Mouse (Mus musculus) neural tube, embryonic 12.5 days (tissue): ENCODE results near the gene Klhdc3. TPM values are rescaled to one million over a fixed set of nuclear protein-coding genes. Genes with fewer than 3 reads are reported as not detected.
A peak's percentile ranks its signal among the peaks of the same experiment; 100 is the strongest.

Experiments
- ATAC-seq: fragments of 200-750 bp; cut with Nextera tagmentation; 2 replicates; pipeline ENCODE4 v1.8.0; 2017; ENCODE audit warnings: low read depth, mild to moderate bottlenecking, moderate TSS enrichment, moderate library complexity; ENCODE audit not compliant: low FRiP score
- H3K27ac ChIP-seq: fragments of 300-500 bp; sonication (generic); 2 replicates; pipeline ENCODE4 v1.5.1; 2016
- H3K27me3 ChIP-seq: fragments of 300-500 bp; sonication (generic); replicated peaks from 2 replicates; pipeline ENCODE4 v1.6.1; 2016; ENCODE audit warnings: mild to moderate bottlenecking
- H3K36me3 ChIP-seq: fragments of 300-500 bp; sonication (generic); 2 replicates; pipeline ENCODE4 v1.6.1; 2016; ENCODE audit warnings: mild to moderate bottlenecking
- H3K4me1 ChIP-seq: fragments of 300-500 bp; sonication (generic); 2 replicates; pipeline ENCODE4 v1.6.1; 2016
- H3K4me2 ChIP-seq: fragments of 300-500 bp; sonication (generic); replicated peaks from 2 replicates; pipeline ENCODE4 v1.6.1; 2016; ENCODE audit warnings: mild to moderate bottlenecking
- H3K4me3 ChIP-seq: fragments of 300-500 bp; sonication (generic); 2 replicates; pipeline ENCODE4 v1.5.1; 2016
- H3K9ac ChIP-seq: fragments of 300-500 bp; sonication (generic); 2 replicates; pipeline ENCODE4 v1.6.1; 2016; ENCODE audit warnings: mild to moderate bottlenecking
- H3K9me3 ChIP-seq: fragments of 300-500 bp; sonication (generic); 2 replicates; pipeline ENCODE4 v1.6.1; 2016; ENCODE audit warnings: mild to moderate bottlenecking
- WGBS: fragments of 180-500 bp; shearing (Covaris S2); methylation state at CpG from one replicate; pipeline ENCODE4 v1.1.7; 2016; 5-methylcytosine and 5-hydroxymethylcytosine counted together
- polyA plus RNA-seq: library from polyadenylated mRNA; unstranded; fragments of >200 nt; fragmentation: Nextera tagmentation; extraction: Ambion mirVana; gene quantifications from 2 replicates; pipeline ENCODE4 v1.2.1, GENCODE M21; 2016

Gene Klhdc3
- polyA plus RNA-seq, 1 experiment from 2014 or later = 146 TPM

- Histone ChIP-seq H3K4me2 (peak overlapping the region; percentile 88), H3K27me3 (no peaks in the 10 kb centered on the region), H3K9me3 (no peaks in the 10 kb centered on the region), H3K4me3 (peak overlapping the region; percentile 79), H3K9ac (peak overlapping the region; percentile 48), H3K27ac (0 out of 2 replicates have a peak overlapping the region, but pooled peaks have one; percentile 22), H3K36me3 (peaks cover 56% of the 10 kb centered on the region), H3K4me1 (peaks cover 28% of the 10 kb centered on the region)
- ATAC-seq = peak; percentile 66
- 12% methylated on average over 15 of the region's 15 CpGs for WGBS
Observed at GRCm38 (mm10) chr17:46674530-46675283, 6.0 kb downstream of the Klhdc3 start.

DNA sequence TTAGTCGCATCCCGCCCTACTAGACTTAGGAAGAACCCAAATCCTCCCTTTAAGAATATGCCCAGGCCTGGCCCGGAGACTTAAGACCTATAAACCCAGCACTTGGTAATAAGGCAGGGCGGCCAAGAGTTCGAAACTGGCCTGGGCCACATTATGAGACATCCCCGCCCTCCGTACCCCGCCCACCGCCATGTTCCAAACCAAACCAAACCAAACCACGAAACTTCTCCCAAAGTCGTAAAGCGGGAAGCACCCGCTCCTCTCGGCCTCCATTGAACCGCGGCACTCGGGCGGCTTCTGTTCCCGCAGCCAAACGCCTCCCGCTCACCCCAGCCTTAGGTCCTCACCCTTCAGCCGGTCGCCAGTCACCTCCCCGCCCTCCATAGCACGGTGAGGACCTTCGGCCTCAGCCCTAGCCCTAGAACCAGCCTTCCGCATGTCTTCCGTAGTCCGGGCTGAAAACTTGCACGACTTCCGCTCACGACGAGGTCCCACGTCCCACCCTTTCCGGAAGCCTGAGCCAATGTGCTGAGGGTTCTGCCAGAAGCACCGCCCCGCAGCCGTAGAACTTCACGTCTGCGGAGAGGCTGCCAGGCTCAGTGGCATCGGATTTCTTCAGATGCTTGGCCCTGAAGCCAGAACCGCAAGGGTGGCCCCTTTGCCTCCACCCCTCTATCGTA, 6.7 kb downstream of the Klhdc3 start, which contains the start of gene Rrp36:
Gene Rrp36 (minus strand): TSS at position 503 of the 680 bp plus-strand sequence.
- Histone ChIP-seq H3K4me3 (peak within 1 kb of the TSS; percentile 79), H3K27me3 (no peaks in the 10 kb centered on the region), H3K36me3 (peaks cover 63% of the 10 kb centered on the region), H3K4me1 (peaks cover 21% of the 10 kb centered on the region), H3K27ac (0 out of 2 replicates have a peak within 1 kb of the TSS, but pooled peaks have one; percentile 27), H3K9me3 (no peaks in the 10 kb centered on the region), H3K9ac (peak within 1 kb of the TSS; percentile 68), H3K4me2 (peak within 1 kb of the TSS; percentile 88)
- peak; percentile 87 for ATAC-seq
- 1% methylated on average over 43 of the region's 43 CpGs for WGBS

- no peak overlapping the region for H3K4me2 ChIP-seq
- WGBS = 96% methylated on average over 10 of the region's 10 CpGs
- no peak overlapping the region for H3K4me3 ChIP-seq
- H3K27me3 ChIP-seq = no peaks in the 10 kb centered on the region
- no peak for ATAC-seq
- H3K27ac ChIP-seq = no peak overlapping the region
- H3K36me3 ChIP-seq = peaks cover 57% of the 10 kb centered on the region
- H3K4me1 ChIP-seq = peaks cover 17% of the 10 kb centered on the region
- no peaks in the 10 kb centered on the region for H3K9me3 ChIP-seq
- H3K9ac ChIP-seq = no peak overlapping the region
Observed at GRCm38 (mm10) chr17:46669911-46670310, 10.8 kb downstream of the Klhdc3 start.

DNA sequence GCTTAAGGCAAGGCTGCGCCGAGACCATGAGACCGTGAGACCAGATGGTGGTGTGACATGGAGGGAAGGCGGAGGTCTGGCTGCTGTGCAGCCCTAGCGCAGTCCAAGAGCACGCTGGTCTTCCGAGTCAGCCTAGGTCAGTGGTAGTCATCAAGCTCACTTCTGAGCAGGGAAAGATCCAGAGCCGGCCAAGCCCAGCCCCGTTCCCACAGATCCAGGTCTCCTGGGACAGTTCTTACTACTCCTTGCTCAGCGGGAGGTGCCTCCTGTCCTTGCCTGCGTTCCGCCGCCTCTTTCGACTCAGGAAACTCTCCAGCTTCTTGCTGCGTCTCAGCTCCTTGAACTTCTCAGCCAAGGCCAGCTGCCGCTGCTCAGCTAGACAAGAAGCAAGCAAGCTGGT, 13.0 kb downstream of the Klhdc3 start:
- WGBS = 92% methylated on average over 16 of the region's 16 CpGs
- peaks cover 75% of the 10 kb centered on the region for H3K36me3 ChIP-seq
- ATAC-seq = no peak
- no peaks in the 10 kb centered on the region for H3K9me3 ChIP-seq
- H3K4me1 ChIP-seq = no peaks in the 10 kb centered on the region
- H3K27ac ChIP-seq = no peak overlapping the region
- no peak overlapping the region for H3K4me2 ChIP-seq
- no peak overlapping the region for H3K4me3 ChIP-seq
- H3K9ac ChIP-seq = no peak overlapping the region
- H3K27me3 ChIP-seq = no peaks in the 10 kb centered on the region

DNA sequence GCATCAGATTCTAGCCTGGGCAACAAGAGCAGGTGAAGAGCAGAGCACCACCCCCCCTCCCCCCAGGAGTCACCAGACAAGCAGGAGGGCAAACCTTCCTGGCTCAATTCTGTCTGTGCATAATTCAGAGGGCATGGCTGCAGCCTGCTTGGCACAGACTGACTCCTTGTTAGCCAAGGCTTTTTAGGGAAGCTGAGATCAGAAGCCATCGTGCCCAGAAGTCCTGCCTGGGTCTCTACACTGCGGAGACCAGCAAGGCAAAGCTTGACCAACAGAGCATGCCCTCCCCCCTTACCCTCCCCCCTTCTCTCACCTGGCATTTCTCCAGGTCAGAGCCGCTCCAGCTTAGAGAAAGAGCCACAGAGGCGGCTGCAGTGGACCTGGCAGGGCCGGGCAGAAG, 18.0 kb downstream of the Klhdc3 start:
- H3K4me3 ChIP-seq = no peak overlapping the region
- H3K9me3 ChIP-seq = no peaks in the 10 kb centered on the region
- no peak overlapping the region for H3K9ac ChIP-seq
- ATAC-seq = no peak
- WGBS = 96% methylated on average over 5 of the region's 5 CpGs
- no peak overlapping the region for H3K27ac ChIP-seq
- peaks cover 94% of the 10 kb centered on the region for H3K36me3 ChIP-seq
- no peaks in the 10 kb centered on the region for H3K4me1 ChIP-seq
- H3K4me2 ChIP-seq = no peak overlapping the region
- no peaks in the 10 kb centered on the region for H3K27me3 ChIP-seq

GRCm38 (mm10) chr17:46661981-46662380, 18.7 kb downstream of the Klhdc3 start:
- Histone ChIP-seq H3K4me2 (no peak overlapping the region), H3K36me3 (peaks cover 97% of the 10 kb centered on the region)
- WGBS = 94% methylated on average over 12 of the region's 12 CpGs

GRCm38 (mm10) chr17:46661351-46661750, 19.4 kb downstream of the Klhdc3 start:
- no peak overlapping the region for H3K27ac ChIP-seq
- no peaks in the 10 kb centered on the region for H3K4me1 ChIP-seq
- H3K4me3 ChIP-seq = no peak overlapping the region
- H3K4me2 ChIP-seq = no peak overlapping the region
- H3K9ac ChIP-seq = no peak overlapping the region
- peaks cover 97% of the 10 kb centered on the region for H3K36me3 ChIP-seq
- H3K27me3 ChIP-seq = no peaks in the 10 kb centered on the region
- ATAC-seq = no peak
- whole genome bisulfite sequencing = 93% methylated on average over 9 of the region's 9 CpGs
- no peaks in the 10 kb centered on the region for H3K9me3 ChIP-seq

More at GRCm38 (mm10) chr17:46661981-46662380, 18.7 kb downstream of the Klhdc3 start:
- Histone ChIP-seq H3K27me3 (no peaks in the 10 kb centered on the region), H3K4me1 (no peaks in the 10 kb centered on the region), H3K9ac (no peak overlapping the region), H3K27ac (no peak overlapping the region), H3K4me3 (no peak overlapping the region), H3K9me3 (no peaks in the 10 kb centered on the region)
- ATAC-seq = no peak

DNA sequence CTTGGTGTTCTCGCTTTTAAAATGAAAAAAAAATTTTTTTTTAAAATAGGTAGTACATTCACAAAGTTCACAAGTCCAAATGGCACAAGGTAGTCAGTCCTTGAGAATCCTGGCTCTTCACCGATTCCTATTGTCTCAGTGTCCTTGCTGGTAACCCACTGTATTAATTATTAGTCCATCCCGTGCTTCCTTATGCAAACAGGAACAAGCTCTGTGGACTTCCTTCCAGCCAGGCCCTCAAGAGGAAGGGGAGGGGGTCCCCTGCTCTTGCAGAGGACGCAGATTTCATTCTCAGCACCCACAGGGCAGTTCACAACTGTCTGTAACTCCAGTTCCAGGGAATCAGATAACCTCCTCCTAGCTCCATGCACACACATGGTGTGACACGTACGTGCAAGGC, 24.7 kb downstream of the Klhdc3 start:
- 77% methylated on average over 6 of the region's 6 CpGs for WGBS
- H3K4me2 ChIP-seq = no peak overlapping the region
- peaks cover 89% of the 10 kb centered on the region for H3K36me3 ChIP-seq
- H3K27ac ChIP-seq = no peak overlapping the region
- H3K27me3 ChIP-seq = no peaks in the 10 kb centered on the region
- H3K4me1 ChIP-seq = peaks cover 26% of the 10 kb centered on the region
- no peak overlapping the region for H3K4me3 ChIP-seq
- no peak overlapping the region for H3K9ac ChIP-seq
- H3K9me3 ChIP-seq = no peaks in the 10 kb centered on the region
- no peak for ATAC-seq

DNA sequence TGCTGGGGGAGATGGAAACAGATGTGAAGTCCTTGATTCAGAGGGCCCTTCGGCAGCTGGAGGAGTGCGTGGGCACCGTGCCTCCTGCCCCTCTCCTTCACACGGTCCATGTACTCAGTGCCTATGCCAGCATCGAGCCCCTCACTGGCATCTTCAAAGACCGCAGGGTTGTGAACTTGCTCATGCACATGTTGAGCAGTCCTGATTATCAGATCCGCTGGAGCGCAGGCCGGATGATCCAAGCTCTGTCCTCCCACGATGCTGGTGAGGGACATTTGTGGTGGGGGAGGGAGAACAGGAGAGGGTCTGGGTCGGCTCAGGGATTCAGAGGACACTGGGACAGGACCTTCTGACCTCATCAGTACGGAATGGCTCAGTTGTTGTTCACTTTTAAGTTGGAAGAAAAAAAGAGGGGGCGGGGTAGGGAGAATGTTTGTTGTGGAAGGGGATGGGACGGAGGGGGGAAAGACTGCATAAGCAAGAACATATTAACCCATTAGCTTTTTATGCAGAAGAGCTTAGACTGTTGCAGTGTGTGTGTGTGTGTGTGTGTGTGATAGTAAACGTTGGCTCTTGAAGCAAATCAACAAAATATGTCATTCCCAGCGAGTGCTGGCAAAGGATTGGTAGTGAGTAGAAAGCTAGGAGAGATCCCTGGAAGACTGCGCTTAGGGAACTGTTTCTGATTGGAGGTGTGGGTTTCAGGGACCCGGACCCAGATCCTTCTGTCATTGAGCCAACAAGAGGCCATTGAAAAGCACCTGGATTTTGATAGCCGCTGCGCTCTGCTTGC, 28.8 kb downstream of the Klhdc3 start:
- 78% methylated on average over 20 of the region's 20 CpGs for WGBS
- H3K27ac ChIP-seq = no peak overlapping the region
- no peaks in the 10 kb centered on the region for H3K27me3 ChIP-seq
- peak overlapping the region; percentile 92 for H3K9ac ChIP-seq
- peaks cover 40% of the 10 kb centered on the region for H3K4me1 ChIP-seq
- peaks cover 60% of the 10 kb centered on the region for H3K36me3 ChIP-seq
- H3K4me3 ChIP-seq = 0 out of 2 replicates have a peak overlapping the region, but pooled peaks have one; percentile 67
- no peak for ATAC-seq
- H3K9me3 ChIP-seq = no peaks in the 10 kb centered on the region
- H3K4me2 ChIP-seq = peak overlapping the region; percentile 91

DNA sequence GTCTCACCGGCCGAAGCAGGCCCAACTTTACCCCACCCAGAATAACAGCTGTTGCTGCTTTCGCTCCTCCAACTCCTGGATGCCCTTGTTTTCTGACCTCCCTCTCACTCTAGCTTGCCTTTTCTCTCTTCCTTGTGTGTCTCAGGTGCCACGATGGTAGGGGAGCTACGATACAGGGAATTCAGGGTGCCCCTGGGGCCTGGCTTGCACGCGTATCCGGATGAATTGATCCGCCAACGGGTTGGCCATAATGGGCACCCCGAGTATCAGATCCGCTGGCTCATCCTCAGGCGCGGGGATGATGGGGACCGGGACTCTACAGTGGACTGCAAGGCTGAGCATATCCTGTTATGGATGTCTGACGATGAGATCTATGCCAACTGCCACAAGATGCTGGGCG, 29.4 kb downstream of the Klhdc3 start:
- H3K27ac ChIP-seq = no peak overlapping the region
- peaks cover 46% of the 10 kb centered on the region for H3K4me1 ChIP-seq
- no peak for ATAC-seq
- peak overlapping the region; percentile 67 for H3K4me3 ChIP-seq
- H3K9ac ChIP-seq = peak overlapping the region; percentile 92
- no peaks in the 10 kb centered on the region for H3K27me3 ChIP-seq
- peak overlapping the region; percentile 91 for H3K4me2 ChIP-seq
- 81% methylated on average over 17 of the region's 17 CpGs for WGBS
- no peaks in the 10 kb centered on the region for H3K9me3 ChIP-seq
- H3K36me3 ChIP-seq = peaks cover 53% of the 10 kb centered on the region

- H3K4me1 ChIP-seq = peaks cover 46% of the 10 kb centered on the region
- H3K27ac ChIP-seq = peak within 1 kb of the TSS; percentile 92
- peak; percentile 89 for ATAC-seq
- no peaks in the 10 kb centered on the region for H3K27me3 ChIP-seq
- peak within 1 kb of the TSS; percentile 92 for H3K9ac ChIP-seq
- peak within 1 kb of the TSS; percentile 67 for H3K4me3 ChIP-seq
- H3K9me3 ChIP-seq = no peaks in the 10 kb centered on the region
- peaks cover 44% of the 10 kb centered on the region for H3K36me3 ChIP-seq
- under 1% methylated on average over 58 of the region's 58 CpGs for WGBS
- peak within 1 kb of the TSS; percentile 91 for H3K4me2 ChIP-seq
Observed at GRCm38 (mm10) chr17:46650232-46651031, 30.3 kb downstream of the Klhdc3 start, which contains the start of gene Cul7. Cul7 (plus strand) TSS chr17:46650337.
